Mouse (Mus musculus) midbrain, embryonic 14.5 days (tissue): ENCODE measurements around the gene Immp2l. TPM values are rescaled to one million over a fixed set of nuclear protein-coding genes. Genes with fewer than 3 reads are reported as not detected.

Experiments used
- ATAC-seq: fragments of 200-750 bp; cut with Nextera tagmentation; 2 replicates; pipeline ENCODE4 v1.8.0; 2017; ENCODE audit warnings: moderate number of reproducible peaks, moderate library complexity; ENCODE audit not compliant: low FRiP score, low TSS enrichment
- DNase-seq: peaks from one replicate; pipeline ENCODE4 v3.0.0-alpha.2; 2015
- H3K27ac ChIP-seq: fragments of 300-500 bp; sonication (generic); replicated peaks from 2 replicates; pipeline ENCODE4 v1.5.1; 2014; ENCODE audit warnings: mild to moderate bottlenecking, low read depth, low read length, moderate library complexity
- H3K27me3 ChIP-seq: fragments of 300-500 bp; sonication (generic); 2 replicates; pipeline ENCODE4 v1.6.1; 2014; ENCODE audit warnings: low read length, control low read depth, mixed read lengths; ENCODE audit not compliant: control insufficient read depth, insufficient read depth
- H3K36me3 ChIP-seq: fragments of 300-500 bp; sonication (generic); 2 replicates; pipeline ENCODE4 v1.6.1; 2014; ENCODE audit warnings: low read length, control low read depth; ENCODE audit not compliant: control insufficient read depth, insufficient read depth
- H3K4me1 ChIP-seq: fragments of 300-500 bp; sonication (generic); 2 replicates; pipeline ENCODE4 v1.6.1; 2014; ENCODE audit warnings: mild to moderate bottlenecking, antibody characterized with exemption, low read length, control low read depth; ENCODE audit not compliant: control insufficient read depth, insufficient read depth
- H3K4me2 ChIP-seq: fragments of 300-500 bp; sonication (generic); 2 replicates; pipeline ENCODE4 v1.6.1; 2014; ENCODE audit warnings: mild to moderate bottlenecking, low read length, moderate library complexity
- H3K4me3 ChIP-seq: fragments of 300-500 bp; sonication (generic); replicated peaks from 2 replicates; pipeline ENCODE4 v1.5.1; 2014; ENCODE audit warnings: low read depth, low read length
- H3K9ac ChIP-seq: fragments of 300-500 bp; sonication (generic); replicated peaks from 2 replicates; pipeline ENCODE4 v1.6.1; 2014; ENCODE audit warnings: mild to moderate bottlenecking, low read length, moderate library complexity
- H3K9me3 ChIP-seq: fragments of 300-500 bp; sonication (generic); 2 replicates; pipeline ENCODE4 v1.6.1; 2016; ENCODE audit warnings: low read length, control low read depth, mixed read lengths; ENCODE audit not compliant: control insufficient read depth
- WGBS: fragments of 180-500 bp; shearing (Covaris S2); extraction: QIAGEN DNeasy Blood & Tissue Kit; methylation state at CpG from one replicate; pipeline ENCODE4 v1.1.7; 2014; 5-methylcytosine and 5-hydroxymethylcytosine counted together
- polyA plus RNA-seq: library from polyadenylated mRNA; unstranded; fragments of >200 nt; fragmentation: Nextera tagmentation; extraction: Ambion mirVana; gene quantifications from 2 replicates; pipeline ENCODE4 v1.2.1, GENCODE M21; 2014

The Immp2l gene
- polyA plus RNA-seq, 1 experiment from 2014 or later = 5.5 TPM

GRCm38 (mm10) chr12:41277896-41278295, 254.0 kb downstream of the Immp2l start:
- DNase-seq = no peak
- ATAC-seq = no peak
- Histone ChIP-seq H3K27ac (no peak overlapping the region), H3K4me3 (no peak overlapping the region), H3K27me3 (no peaks in the 10 kb centered on the region), H3K4me1 (no peaks in the 10 kb centered on the region), H3K36me3 (no peaks in the 10 kb centered on the region), H3K4me2 (no peak overlapping the region), H3K9ac (no peak overlapping the region), H3K9me3 (no peaks in the 10 kb centered on the region)
- WGBS = 85% methylated on average over 1 of the region's 1 CpGs

- WGBS = 93% methylated on average over 3 of the region's 3 CpGs
- DNase-seq (peak; percentile 0), ATAC-seq (no peak)
- no peak overlapping the region for H3K4me2 ChIP-seq
- no peaks in the 10 kb centered on the region for H3K36me3 ChIP-seq
- no peak overlapping the region for H3K4me3 ChIP-seq
- no peaks in the 10 kb centered on the region for H3K4me1 ChIP-seq
- H3K9me3 ChIP-seq = no peaks in the 10 kb centered on the region
- H3K9ac ChIP-seq = no peak overlapping the region
- H3K27me3 ChIP-seq = no peaks in the 10 kb centered on the region
- no peak overlapping the region for H3K27ac ChIP-seq
These were observed 265.2 kb downstream of the Immp2l start for GRCm38 (mm10) chr12:41289047-41289446.

DNA sequence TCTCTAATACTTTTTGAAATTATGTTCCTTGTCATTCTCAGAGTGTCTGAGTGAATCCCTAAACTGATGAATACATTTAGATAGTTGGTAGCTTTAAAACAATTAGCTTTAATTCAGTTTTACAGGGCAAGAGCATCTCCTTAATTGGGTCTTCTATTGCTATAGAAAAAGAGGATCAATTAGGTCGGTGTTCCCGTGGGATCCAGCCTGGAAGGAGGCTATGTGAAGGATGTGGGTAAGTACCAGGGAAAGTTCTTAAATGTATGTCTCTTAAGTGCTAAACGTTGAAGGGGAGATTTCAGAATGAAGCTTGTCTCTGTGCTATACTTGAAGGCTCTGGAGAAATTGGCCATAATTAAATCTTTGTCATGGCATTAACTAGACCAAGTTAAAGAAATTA, 283.1 kb downstream of the Immp2l start:
- Histone ChIP-seq H3K36me3 (no peaks in the 10 kb centered on the region), H3K9ac (no peak overlapping the region), H3K27me3 (no peaks in the 10 kb centered on the region), H3K9me3 (no peaks in the 10 kb centered on the region), H3K4me3 (no peak overlapping the region), H3K4me1 (peaks cover 3% of the 10 kb centered on the region; the same call in 1 of the 2 replicates), H3K4me2 (no peak overlapping the region), H3K27ac (no peak overlapping the region)
- DNase-seq (peak; percentile 0), ATAC-seq (no peak)
- 76% methylated on average over 3 of the region's 3 CpGs for WGBS

DNA sequence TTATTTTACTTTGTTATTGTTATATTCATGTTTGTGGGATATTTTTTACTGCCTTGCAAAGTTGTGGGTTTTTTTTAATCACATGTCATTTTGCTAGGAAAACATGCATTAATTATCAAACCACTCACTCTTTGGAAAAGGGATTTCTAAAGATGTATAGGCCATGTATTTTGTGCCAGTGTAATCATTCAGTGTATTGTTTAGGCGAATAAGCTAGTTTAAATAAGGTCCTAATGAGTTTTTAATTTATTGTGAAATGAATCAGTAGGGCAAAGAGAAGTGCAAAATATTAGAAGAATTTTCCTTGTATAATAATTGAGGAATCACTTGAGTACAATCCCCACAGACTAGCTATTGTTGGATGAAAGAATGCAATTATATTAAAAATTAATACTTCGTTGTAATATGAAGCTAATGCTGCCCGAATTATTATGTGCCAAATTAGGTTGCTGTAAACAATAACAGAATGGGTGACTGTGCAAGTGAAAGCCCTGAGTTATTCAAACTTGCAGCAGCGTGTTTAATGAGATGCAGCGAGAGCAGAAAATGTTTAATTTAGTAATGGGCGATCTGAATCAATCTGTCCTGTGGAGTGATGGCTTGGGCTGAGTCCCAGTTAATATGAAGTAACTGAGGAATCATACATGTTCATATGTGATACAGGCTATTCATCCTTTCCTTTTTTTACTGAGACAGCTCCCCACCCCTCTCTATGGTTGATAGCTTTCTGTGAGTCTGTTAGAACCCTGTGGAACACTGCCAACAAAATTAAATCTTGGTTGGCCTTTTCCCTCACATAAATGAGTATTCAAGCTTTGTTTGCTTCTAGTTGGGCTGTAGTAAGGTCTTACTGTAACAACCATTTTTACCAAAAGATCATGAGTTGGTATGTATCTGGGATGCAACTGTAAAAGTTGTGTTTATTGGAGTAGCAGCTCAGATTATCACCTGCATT, 285.1 kb downstream of the Immp2l start:
- H3K4me1 ChIP-seq = peaks cover 3% of the 10 kb centered on the region; the same call in 1 of the 2 replicates
- DNase-seq = no peak
- no peak overlapping the region for H3K4me3 ChIP-seq
- no peaks in the 10 kb centered on the region for H3K9me3 ChIP-seq
- no peaks in the 10 kb centered on the region for H3K36me3 ChIP-seq
- H3K4me2 ChIP-seq = no peak overlapping the region
- 62% methylated on average over 6 of the region's 6 CpGs for WGBS
- H3K27ac ChIP-seq = 0 out of 2 replicates have a peak overlapping the region, but pooled peaks have one; percentile 32
- ATAC-seq = no peak
- no peaks in the 10 kb centered on the region for H3K27me3 ChIP-seq
- H3K9ac ChIP-seq = no peak overlapping the region

DNA sequence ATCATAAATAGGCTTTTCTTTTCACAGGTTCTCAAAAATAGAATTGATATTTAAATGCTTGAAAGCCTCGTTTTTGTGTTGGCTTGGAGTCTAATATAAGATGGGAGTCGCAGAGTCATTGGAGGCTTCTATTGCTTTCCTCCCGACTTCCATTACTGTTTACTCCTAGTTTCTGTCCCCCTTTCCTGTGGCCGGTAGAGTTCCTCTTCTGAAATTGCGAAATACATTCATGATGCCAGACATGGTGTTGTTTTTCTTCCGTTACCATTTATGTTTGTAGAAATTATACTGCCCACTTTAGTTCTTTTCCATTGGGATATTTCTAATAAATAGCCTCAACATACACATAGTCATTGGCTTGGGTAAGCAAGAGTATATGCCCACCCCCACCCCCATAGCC, 289.5 kb downstream of the Immp2l start:
- no peaks in the 10 kb centered on the region for H3K9me3 ChIP-seq
- H3K4me2 ChIP-seq = no peak overlapping the region
- H3K27me3 ChIP-seq = no peaks in the 10 kb centered on the region
- H3K9ac ChIP-seq = no peak overlapping the region
- peaks cover 10% of the 10 kb centered on the region for H3K4me1 ChIP-seq
- H3K36me3 ChIP-seq = no peaks in the 10 kb centered on the region
- ATAC-seq (no peak), DNase-seq (peak; percentile 0)
- H3K4me3 ChIP-seq = no peak overlapping the region
- H3K27ac ChIP-seq = no peak overlapping the region
- WGBS = 93% methylated on average over 6 of the region's 6 CpGs

GRCm38 (mm10) chr12:41314811-41315461, 291.0 kb downstream of the Immp2l start:
- 7% methylated on average over 11 of the region's 11 CpGs for WGBS
- ATAC-seq (peak; percentile 66), DNase-seq (peak; percentile 50)
- Histone ChIP-seq H3K4me1 (peaks cover 7% of the 10 kb centered on the region), H3K4me3 (no peak overlapping the region), H3K4me2 (peak overlapping the region; percentile 18), H3K9ac (no peak overlapping the region), H3K27ac (no peak overlapping the region; the same call in 1 of the 2 replicates), H3K9me3 (no peaks in the 10 kb centered on the region), H3K27me3 (no peaks in the 10 kb centered on the region), H3K36me3 (no peaks in the 10 kb centered on the region)

- H3K36me3 ChIP-seq = no peaks in the 10 kb centered on the region
- H3K27me3 ChIP-seq = no peaks in the 10 kb centered on the region
- no peak overlapping the region for H3K4me3 ChIP-seq
- ATAC-seq (no peak), DNase-seq (peak; percentile 1)
- WGBS = 94% methylated on average over 4 of the region's 4 CpGs
- H3K9me3 ChIP-seq = no peaks in the 10 kb centered on the region
- no peak overlapping the region for H3K4me2 ChIP-seq
- no peak overlapping the region for H3K27ac ChIP-seq
- H3K9ac ChIP-seq = no peak overlapping the region
- peaks cover 7% of the 10 kb centered on the region for H3K4me1 ChIP-seq
These were observed 292.0 kb downstream of the Immp2l start for GRCm38 (mm10) chr12:41315871-41316270.

- H3K27me3 ChIP-seq = no peaks in the 10 kb centered on the region
- no peak overlapping the region for H3K4me2 ChIP-seq
These were observed 292.5 kb downstream of the Immp2l start for GRCm38 (mm10) chr12:41316426-41316825.

More at GRCm38 (mm10) chr12:41316426-41316825, 292.5 kb downstream of the Immp2l start:
- H3K9ac ChIP-seq = no peak overlapping the region
- DNase-seq (peak; percentile 0), ATAC-seq (no peak)
- H3K36me3 ChIP-seq = no peaks in the 10 kb centered on the region
- no peaks in the 10 kb centered on the region for H3K9me3 ChIP-seq
- no peak overlapping the region for H3K27ac ChIP-seq
- H3K4me1 ChIP-seq = peaks cover 7% of the 10 kb centered on the region
- no peak overlapping the region for H3K4me3 ChIP-seq
- WGBS = 78% methylated on average over 4 of the region's 4 CpGs
